ENCODE assay signal across 8 mouse cellular contexts in genomic region chr7:47050366-47050765, GRCm38 (mm10). TPM values are rescaled to one million over a fixed set of nuclear protein-coding genes. Genes with fewer than 3 reads are reported as not detected.
DNase-seq lines count a peak whose midpoint lies in the region; ATAC-seq lines count a peak whose summit lies in the region.

TSS of gene Tmem86a (plus strand) at chr7:47050601.

- peak; percentile 97 for DNase-seq in CD4-positive, CD25-positive, alpha-beta regulatory T cell, adult 2 months (ENCODE audit: low read depth, low spot score)
- DNase-seq in fat pad, adult 2 months (ENCODE audit: extremely low read depth, low read depth, low spot score), result peak; percentile 36
- peak; percentile 98 for DNase-seq in kidney, postnatal 10 days
- peak; percentile 90 to 95 for DNase-seq in natural killer cell, adult 2 months (ENCODE audit: low spot score in 2 of 2)

- WGBS in heart, embryonic 13.5 days, result 0% methylated on average over 33 of the region's 33 CpGs
- 0% methylated on average over 33 of the region's 33 CpGs for WGBS in liver, embryonic 12.5 days (ENCODE audit: insufficient replicate concordance)
- WGBS in stomach, embryonic 15.5 days, result under 1% methylated on average over 33 of the region's 33 CpGs

- H3K36me3 ChIP-seq in heart, embryonic 13.5 days, result peaks cover 17% of the 10 kb centered on the region
- H3K36me3 ChIP-seq in liver, embryonic 12.5 days, result peaks cover 17% of the 10 kb centered on the region
- no peaks in the 10 kb centered on the region for H3K36me3 ChIP-seq in stomach, embryonic 15.5 days

- ATAC-seq in heart, embryonic 13.5 days (ENCODE audit: extremely low read depth, insufficient number of reproducible peaks, low FRiP score, low TSS enrichment), result peak; percentile 91
- ATAC-seq in liver, embryonic 12.5 days, result peak; percentile 95
- peak; percentile 98 for ATAC-seq in stomach, embryonic 15.5 days (ENCODE audit: insufficient read depth, low FRiP score, low read depth)

- peak within 1 kb of the TSS; percentile 82 for H3K27ac ChIP-seq in brown adipose tissue, adult 24 weeks (replicated peaks; ENCODE audit: low read depth, low read length)
- H3K27ac ChIP-seq in heart, embryonic 13.5 days (replicated peaks), result peak within 1 kb of the TSS; percentile 94
- peak within 1 kb of the TSS; percentile 84 for H3K27ac ChIP-seq in liver, embryonic 12.5 days
- H3K27ac ChIP-seq in stomach, embryonic 15.5 days, result peak within 1 kb of the TSS; percentile 94

- no peaks in the 10 kb centered on the region for H3K9me3 ChIP-seq in heart, embryonic 13.5 days
- H3K9me3 ChIP-seq in liver, embryonic 12.5 days (replicated peaks), result no peaks in the 10 kb centered on the region
- no peaks in the 10 kb centered on the region for H3K9me3 ChIP-seq in stomach, embryonic 15.5 days

- 0 out of 2 replicates have a peak, but pooled peaks cover 8% of the 10 kb centered on the region for H3K27me3 ChIP-seq in heart, embryonic 13.5 days (replicated peaks)
- peaks cover 44% of the 10 kb centered on the region for H3K27me3 ChIP-seq in liver, embryonic 12.5 days (replicated peaks)
- H3K27me3 ChIP-seq in stomach, embryonic 15.5 days (replicated peaks), result no peaks in the 10 kb centered on the region

- peak within 1 kb of the TSS; percentile 89 for H3K9ac ChIP-seq in heart, embryonic 13.5 days
- peak within 1 kb of the TSS; percentile 72 for H3K9ac ChIP-seq in liver, embryonic 12.5 days
- H3K9ac ChIP-seq in stomach, embryonic 15.5 days, result peak within 1 kb of the TSS; percentile 51

- H3K4me3 ChIP-seq in brown adipose tissue, adult 24 weeks (ENCODE audit: insufficient read depth, low read depth, low read length), result peak within 1 kb of the TSS; percentile 88
- H3K4me3 ChIP-seq in heart, embryonic 13.5 days, result peak within 1 kb of the TSS; percentile 80
- peak within 1 kb of the TSS; percentile 72 for H3K4me3 ChIP-seq in liver, embryonic 12.5 days
- H3K4me3 ChIP-seq in stomach, embryonic 15.5 days (replicated peaks), result peak within 1 kb of the TSS; percentile 79

- peak within 1 kb of the TSS; percentile 83 for H3K4me2 ChIP-seq in heart, embryonic 13.5 days
- peak within 1 kb of the TSS; percentile 99 for H3K4me2 ChIP-seq in liver, embryonic 12.5 days
- peak within 1 kb of the TSS; percentile 77 for H3K4me2 ChIP-seq in stomach, embryonic 15.5 days

- peaks cover 24% of the 10 kb centered on the region for H3K4me1 ChIP-seq in brown adipose tissue, adult 24 weeks (ENCODE audit: control insufficient read depth, insufficient read depth, insufficient read length, low read length)
- peaks cover 26% of the 10 kb centered on the region for H3K4me1 ChIP-seq in heart, embryonic 13.5 days
- H3K4me1 ChIP-seq in liver, embryonic 12.5 days, result peaks cover 34% of the 10 kb centered on the region
- H3K4me1 ChIP-seq in stomach, embryonic 15.5 days, result peaks cover 21% of the 10 kb centered on the region; the same call in 1 of the 2 replicates

RNA-seq across cellular contexts. Expression of gene Tmem86a, which starts in this region (rescaled TPM):
- 2.6 and 4.9 TPM in 2 replicates for polyA plus RNA-seq in brown adipose tissue, adult 24 weeks (2012; ENCODE audit: insufficient read depth, insufficient read length, missing spikeins)
- polyA plus RNA-seq in heart, embryonic 13.5 days (2015; fragmentation: Nextera tagmentation; extraction: Ambion mirVana), result 22.5 and 25.1 TPM in 2 replicates
- 20.2 and 20.3 TPM in 2 replicates for polyA plus RNA-seq in liver, embryonic 12.5 days (2016; fragmentation: Nextera tagmentation; extraction: Ambion mirVana)
- 29.8 and 33.5 TPM in 2 replicates for polyA plus RNA-seq in stomach, embryonic 15.5 days (2015; fragmentation: Nextera tagmentation; extraction: Ambion mirVana)

Comparison
In these comparisons a context has a peak if more than half of its experiments do, and no peak if none do; other contexts are left out.
1. Peak in every context shown above with its lines: DNase-seq, ATAC-seq, H3K4me3 ChIP-seq and H3K27ac ChIP-seq.
2. DNase-seq: peak in every context shown above with its lines; median percentile 98 in kidney, postnatal 10 days; 97 in CD4-positive, CD25-positive, alpha-beta regulatory T cell, adult 2 months; 92 in natural killer cell, adult 2 months; 36 in fat pad, adult 2 months.